Mouse (Mus musculus) midbrain, postnatal 0 days (tissue): ENCODE data around the gene Ralgapa2. TPM values are rescaled to one million over a fixed set of nuclear protein-coding genes. Genes with fewer than 3 reads are reported as not detected.
A peak's percentile ranks its signal among the peaks of the same experiment; 100 is the strongest.

Experiments used
- ATAC-seq: fragments of 200-750 bp; cut with Nextera tagmentation; 2 replicates; pipeline ENCODE4 v1.8.0; 2017; ENCODE audit warnings: moderate number of reproducible peaks, mild to moderate bottlenecking, moderate TSS enrichment, moderate library complexity; ENCODE audit not compliant: low FRiP score
- DNase-seq: peaks from one replicate; pipeline ENCODE4 v3.0.0-alpha.2; 2015; ENCODE audit warnings: low spot score
- H3K27ac ChIP-seq: fragments of 300-500 bp; sonication (generic); 2 replicates; pipeline ENCODE4 v1.5.1; 2014; ENCODE audit warnings: low read depth, mild to moderate bottlenecking, low read length, mixed read lengths
- H3K27me3 ChIP-seq: fragments of 300-500 bp; sonication (generic); 2 replicates; pipeline ENCODE4 v1.6.1; 2014; ENCODE audit warnings: low read length, control low read depth, mixed read lengths; ENCODE audit not compliant: insufficient read depth
- H3K36me3 ChIP-seq: fragments of 300-500 bp; sonication (generic); 2 replicates; pipeline ENCODE4 v1.6.1; 2014; ENCODE audit warnings: low read length, control low read depth, mixed read lengths; ENCODE audit not compliant: insufficient read depth
- H3K4me1 ChIP-seq: fragments of 300-500 bp; sonication (generic); 2 replicates; pipeline ENCODE4 v1.6.1; 2014; ENCODE audit warnings: mild to moderate bottlenecking, control low read depth, antibody characterized with exemption, low read length, mixed read lengths; ENCODE audit not compliant: insufficient read depth
- H3K4me2 ChIP-seq: fragments of 300-500 bp; sonication (generic); 2 replicates; pipeline ENCODE4 v1.6.1; 2014; ENCODE audit warnings: low read depth, mild to moderate bottlenecking, low read length, mixed read lengths; ENCODE audit not compliant: poor library complexity, severe bottlenecking
- H3K4me3 ChIP-seq: fragments of 300-500 bp; sonication (generic); 2 replicates; pipeline ENCODE4 v1.5.1; 2014; ENCODE audit warnings: low read depth, mild to moderate bottlenecking, low read length, moderate library complexity
- H3K9ac ChIP-seq: fragments of 300-500 bp; sonication (generic); replicated peaks from 2 replicates; pipeline ENCODE4 v1.6.1; 2014; ENCODE audit warnings: mild to moderate bottlenecking, low read length, moderate library complexity, mixed read lengths; ENCODE audit not compliant: poor library complexity, severe bottlenecking
- H3K9me3 ChIP-seq: fragments of 300-500 bp; sonication (generic); 2 replicates; pipeline ENCODE4 v1.6.1; 2016; ENCODE audit warnings: low read length, control low read depth
- CTCF ChIP-seq: IDR thresholded peaks from 2 replicates; pipeline ENCODE4 v1.5.1; 2016; ENCODE audit warnings: antibody characterized with exemption, mild to moderate bottlenecking
- WGBS: fragments of 180-500 bp; shearing (Covaris S2); extraction: QIAGEN DNeasy Blood & Tissue Kit; methylation state at CpG from one replicate; pipeline ENCODE4 v1.1.7; 2014; 5-methylcytosine and 5-hydroxymethylcytosine counted together
- polyA plus RNA-seq: library from polyadenylated mRNA; unstranded; fragments of >200 nt; fragmentation: Nextera tagmentation; extraction: Ambion mirVana; gene quantifications from 2 replicates; pipeline ENCODE4 v1.2.1, GENCODE M21; 2015
- total RNA-seq: library from RNA; depleted of rRNA; stranded (reverse); fragments of >200 nt; gene quantifications from 2 replicates; pipeline ENCODE4 v1.2.3, GENCODE M21; 2014

Gene Ralgapa2
- total and polyA plus RNA-seq, 2 experiments from 2014 or later: 8.5 to 26.5 TPM

- H3K36me3 ChIP-seq: no peaks in the 10 kb centered on the region
- no peak for ATAC-seq
- no peak for TF ChIP-seq CTCF
- no peak overlapping the region for H3K4me3 ChIP-seq
- peak; percentile 34 for DNase-seq
- H3K27ac ChIP-seq: no peak overlapping the region
- H3K9me3 ChIP-seq: no peaks in the 10 kb centered on the region
- H3K4me2 ChIP-seq: no peak overlapping the region
- no peaks in the 10 kb centered on the region for H3K27me3 ChIP-seq
- no peaks in the 10 kb centered on the region for H3K4me1 ChIP-seq
- H3K9ac ChIP-seq: no peak overlapping the region
- WGBS: 81% methylated on average over 3 of the region's 3 CpGs
These were observed 151.1 kb downstream of the Ralgapa2 start for GRCm38 (mm10) chr2:146361076-146361475.

- H3K4me2 ChIP-seq: no peak overlapping the region
- DNase-seq: no peak
These were observed 152.5 kb downstream of the Ralgapa2 start for GRCm38 (mm10) chr2:146359676-146360075.

GRCm38 (mm10) chr2:146356524-146356923 is 155.6 kb downstream of the Ralgapa2 start:
- no peak for TF ChIP-seq CTCF
- Histone ChIP-seq H3K4me2 (no peak overlapping the region), H3K9me3 (no peaks in the 10 kb centered on the region), H3K27ac (no peak overlapping the region), H3K4me3 (no peak overlapping the region), H3K36me3 (peaks cover 5% of the 10 kb centered on the region), H3K27me3 (no peaks in the 10 kb centered on the region), H3K4me1 (no peaks in the 10 kb centered on the region), H3K9ac (no peak overlapping the region)
- DNase-seq (no peak), ATAC-seq (no peak)
- WGBS: 84% methylated on average over 6 of the region's 6 CpGs

More at GRCm38 (mm10) chr2:146359676-146360075, 152.5 kb downstream of the Ralgapa2 start:
- Histone ChIP-seq H3K36me3 (no peaks in the 10 kb centered on the region), H3K27me3 (no peaks in the 10 kb centered on the region), H3K9me3 (no peaks in the 10 kb centered on the region), H3K4me3 (no peak overlapping the region), H3K9ac (no peak overlapping the region), H3K4me1 (no peaks in the 10 kb centered on the region), H3K27ac (no peak overlapping the region)
- WGBS: 90% methylated on average over 2 of the region's 2 CpGs
- ATAC-seq: no peak
- TF ChIP-seq CTCF: no peak

- H3K9ac ChIP-seq: no peak overlapping the region
- DNase-seq: no peak
- no peak for ATAC-seq
- no peaks in the 10 kb centered on the region for H3K4me1 ChIP-seq
- H3K4me3 ChIP-seq: no peak overlapping the region
- WGBS: 94% methylated on average over 5 of the region's 5 CpGs
- no peaks in the 10 kb centered on the region for H3K27me3 ChIP-seq
- H3K4me2 ChIP-seq: no peak overlapping the region
- no peak overlapping the region for H3K27ac ChIP-seq
- no peak for TF ChIP-seq CTCF
- H3K9me3 ChIP-seq: no peaks in the 10 kb centered on the region
- peaks cover 13% of the 10 kb centered on the region for H3K36me3 ChIP-seq
These were observed 161.9 kb downstream of the Ralgapa2 start for GRCm38 (mm10) chr2:146350230-146350629.

- ATAC-seq: peak; percentile 87
- no peak for TF ChIP-seq CTCF
- Histone ChIP-seq H3K27ac (no peak overlapping the region), H3K4me1 (no peaks in the 10 kb centered on the region), H3K36me3 (peaks cover 18% of the 10 kb centered on the region), H3K27me3 (no peaks in the 10 kb centered on the region), H3K9ac (no peak overlapping the region), H3K9me3 (no peaks in the 10 kb centered on the region), H3K4me2 (no peak overlapping the region), H3K4me3 (no peak overlapping the region)
- 37% methylated on average over 2 of the region's 2 CpGs for WGBS
- DNase-seq: peak; percentile 82
These were observed 164.2 kb downstream of the Ralgapa2 start for GRCm38 (mm10) chr2:146347942-146348341.

- WGBS: 95% methylated on average over 4 of the region's 4 CpGs
- Histone ChIP-seq H3K36me3 (peaks cover 14% of the 10 kb centered on the region), H3K4me1 (no peaks in the 10 kb centered on the region), H3K27me3 (no peaks in the 10 kb centered on the region), H3K4me2 (no peak overlapping the region), H3K9ac (no peak overlapping the region), H3K27ac (no peak overlapping the region), H3K4me3 (no peak overlapping the region), H3K9me3 (no peaks in the 10 kb centered on the region)
- no peak for TF ChIP-seq CTCF
- DNase-seq: no peak
- no peak for ATAC-seq
These were observed 172.1 kb downstream of the Ralgapa2 start for GRCm38 (mm10) chr2:146340090-146340489.
